Mouse (Mus musculus) testis, adult 2 months (tissue): ENCODE measurements at regions not wholly inside any gene's neighbourhood (a gene's known extent, or its start where the extent isn't known, plus 50 kb on each side); places are given as distances from the start of the nearest gene placed in this dataset.
"Not testable (repeated sequence)": the region's sequence is repeated elsewhere in the genome, so short reads cannot be mapped to it uniquely, and the experiment has no call there.

Experiments
- H3K27ac ChIP-seq: fragments of 200-500 bp; 2 replicates; pipeline ENCODE4 v1.5.1; 2012; ENCODE audit warnings: low read depth, low read length; ENCODE audit not compliant: control insufficient read depth, insufficient read depth
- H3K27me3 ChIP-seq: fragments of 200-500 bp; 2 replicates; pipeline ENCODE4 v1.6.1; 2012; ENCODE audit warnings: mild to moderate bottlenecking, low read length, moderate library complexity; ENCODE audit not compliant: control insufficient read depth, insufficient read depth
- H3K36me3 ChIP-seq: fragments of 200-500 bp; 2 replicates; pipeline ENCODE4 v1.6.1; 2012; ENCODE audit warnings: mild to moderate bottlenecking, low read length; ENCODE audit not compliant: control insufficient read depth, insufficient read depth
- H3K4me1 ChIP-seq: fragments of 200-500 bp; 2 replicates; pipeline ENCODE4 v1.6.1; 2012; ENCODE audit warnings: low read length; ENCODE audit not compliant: control insufficient read depth, insufficient read depth
- H3K4me3 ChIP-seq: fragments of 200-500 bp; 2 replicates; pipeline ENCODE4 v1.5.1; 2012; ENCODE audit warnings: low read depth, mild to moderate bottlenecking, low read length, moderate library complexity, mixed read lengths; ENCODE audit not compliant: control insufficient read depth
- CTCF ChIP-seq: fragments of 200-500 bp; IDR thresholded peaks from 2 replicates; pipeline ENCODE4 v1.5.1; 2012; ENCODE audit warnings: low read depth, mild to moderate bottlenecking, inconsistent platforms, low read length, moderate library complexity; ENCODE audit not compliant: control insufficient read depth, insufficient read depth, insufficient replicate concordance
- POLR2A ChIP-seq: fragments of 200-500 bp; IDR thresholded peaks from 2 replicates; pipeline ENCODE4 v1.6.1; 2012; ENCODE audit warnings: low read depth, mild to moderate bottlenecking, inconsistent platforms, low read length, moderate library complexity; ENCODE audit not compliant: control insufficient read depth

- Histone ChIP-seq H3K36me3 (no peaks in the 10 kb centered on the region), H3K27ac (no peak overlapping the region), H3K27me3 (no peaks in the 10 kb centered on the region), H3K4me3 (no peak overlapping the region), H3K4me1 (peaks cover 3% of the 10 kb centered on the region)
- TF ChIP-seq POLR2A = no peak
These were observed 122.3 kb upstream of the Nebl start for GRCm38 (mm10) chr2:17853500-17854011.

DNA sequence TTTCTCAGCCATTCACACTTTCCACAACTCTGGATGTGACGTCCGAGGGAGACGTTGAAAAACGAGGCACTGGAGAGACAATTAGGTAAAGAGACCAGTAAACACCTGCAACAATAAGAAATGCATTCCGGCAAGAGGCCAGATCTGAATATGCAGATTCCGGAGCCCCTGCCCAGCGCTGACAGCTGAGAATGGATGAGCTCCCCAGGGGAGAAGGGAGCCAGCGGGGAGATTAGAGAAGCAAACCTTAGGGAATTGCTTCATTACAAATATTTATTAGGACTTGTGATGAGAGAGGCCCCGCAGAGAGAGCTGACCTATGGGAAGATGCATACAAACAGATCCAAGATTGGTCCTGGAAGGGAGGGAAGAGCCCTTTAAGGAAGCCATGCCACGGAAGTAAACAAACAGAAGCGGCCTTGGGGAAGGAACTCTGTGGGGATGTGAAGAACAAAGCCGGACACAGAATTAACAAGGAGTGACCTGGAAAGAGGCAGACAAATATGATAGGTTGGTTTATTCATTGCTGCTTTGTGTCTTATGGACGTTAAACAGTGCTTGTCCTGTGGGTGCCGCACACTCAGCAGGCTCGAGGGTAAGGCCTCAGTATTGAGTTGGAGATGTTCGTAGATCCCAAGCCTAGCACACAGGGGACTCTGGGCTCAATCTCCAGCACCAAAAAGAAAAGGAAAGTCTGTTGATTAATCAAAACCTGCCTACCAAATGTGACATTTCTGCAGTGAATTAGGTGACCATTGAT, 121.7 kb upstream of the Nebl start:
- TF ChIP-seq CTCF = no peak
- TF ChIP-seq POLR2A = no peak

DNA sequence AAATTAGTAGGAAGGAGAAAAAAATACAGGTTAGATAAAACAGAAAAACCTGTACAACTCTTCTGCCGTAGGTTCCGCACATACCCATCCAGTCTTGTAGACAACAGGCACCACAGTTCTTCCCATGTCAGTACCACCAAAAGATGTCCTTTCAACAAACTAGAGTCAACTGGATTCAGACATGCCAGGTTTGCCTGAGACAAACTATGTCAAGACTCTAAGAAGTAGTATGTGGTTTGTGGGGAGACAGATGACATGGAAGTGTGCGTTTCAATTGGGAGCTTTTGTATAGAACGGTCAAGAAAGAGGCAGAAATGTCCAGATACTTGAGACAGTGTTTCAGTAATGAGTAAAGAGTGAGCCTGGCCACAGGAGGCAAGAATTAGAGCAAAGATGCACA, 119.5 kb upstream of the Nebl start:
- Histone ChIP-seq H3K4me1 (peaks cover 3% of the 10 kb centered on the region), H3K36me3 (no peaks in the 10 kb centered on the region), H3K27ac (no peak overlapping the region), H3K27me3 (no peaks in the 10 kb centered on the region), H3K4me3 (no peak overlapping the region)
- no peak for TF ChIP-seq POLR2A

More for the DNA sequence above, 121.7 kb upstream of the Nebl start:
- Histone ChIP-seq H3K27ac (no peak overlapping the region), H3K36me3 (no peaks in the 10 kb centered on the region), H3K4me3 (no peak overlapping the region; the same call in 1 of the 2 replicates), H3K27me3 (no peaks in the 10 kb centered on the region), H3K4me1 (peaks cover 3% of the 10 kb centered on the region)

- Histone ChIP-seq H3K27me3 (no peaks in the 10 kb centered on the region), H3K27ac (no peak overlapping the region), H3K36me3 (no peaks in the 10 kb centered on the region), H3K4me3 (no peak overlapping the region), H3K4me1 (peaks cover 3% of the 10 kb centered on the region)
- no peak for TF ChIP-seq CTCF
- no peak for TF ChIP-seq POLR2A
These were observed 118.0 kb upstream of the Nebl start for GRCm38 (mm10) chr2:17849267-17849666.

DNA sequence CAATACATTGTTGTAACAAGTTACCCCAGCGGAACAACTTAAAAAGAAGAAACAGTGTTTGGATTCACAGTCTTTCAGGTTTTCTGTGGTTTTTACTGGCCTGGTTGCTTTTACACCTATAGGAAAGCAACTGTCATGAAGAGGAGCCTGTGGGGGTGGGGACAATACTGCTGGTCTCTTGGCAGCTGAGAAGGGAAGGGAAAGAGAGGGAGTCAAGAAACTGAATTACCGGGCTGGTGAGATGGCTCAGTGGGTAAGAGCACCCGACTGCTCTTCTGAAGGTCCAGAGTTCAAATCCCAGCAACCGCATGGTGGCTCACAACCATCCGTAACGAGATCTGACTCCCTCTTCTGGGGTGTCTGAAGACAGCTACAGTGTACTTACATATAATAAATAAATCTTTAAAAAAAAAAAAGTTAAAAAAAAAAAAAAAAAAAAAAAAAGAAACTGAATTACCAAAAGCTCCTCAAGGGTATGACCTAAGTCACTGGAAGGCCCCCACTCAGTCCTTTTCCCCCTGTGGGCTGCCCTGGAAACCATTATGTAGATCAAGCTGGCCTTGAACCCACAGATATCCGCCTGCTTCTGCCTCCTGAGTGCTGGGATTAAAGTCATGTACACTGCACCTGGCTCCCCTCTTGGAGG, 114.3 kb upstream of the Nebl start:
- not testable (repeated sequence) for H3K4me3 ChIP-seq, H3K27ac ChIP-seq

GRCm38 (mm10) chr2:17844662-17845446, 113.6 kb upstream of the Nebl start:
- TF ChIP-seq POLR2A (no peak), CTCF (no peak)
- no peaks in the 10 kb centered on the region for H3K36me3 ChIP-seq
- H3K27me3 ChIP-seq = no peaks in the 10 kb centered on the region
- no peak overlapping the region for H3K4me3 ChIP-seq
- no peak overlapping the region for H3K27ac ChIP-seq
- no peaks in the 10 kb centered on the region for H3K4me1 ChIP-seq

More for the DNA sequence above, 114.3 kb upstream of the Nebl start:
- H3K36me3 ChIP-seq, H3K27me3 ChIP-seq, H3K4me1 ChIP-seq: not testable (repeated sequence)

GRCm38 (mm10) chr2:17841963-17842362, 110.7 kb upstream of the Nebl start:
- no peaks in the 10 kb centered on the region for H3K27me3 ChIP-seq
- peaks cover 4% of the 10 kb centered on the region for H3K4me1 ChIP-seq

More at GRCm38 (mm10) chr2:17841963-17842362, 110.7 kb upstream of the Nebl start:
- Histone ChIP-seq H3K4me3 (no peak overlapping the region), H3K36me3 (no peaks in the 10 kb centered on the region), H3K27ac (no peak overlapping the region)
- no peak for TF ChIP-seq CTCF
- no peak for TF ChIP-seq POLR2A
